Mouse (Mus musculus) hindbrain, embryonic 15.5 days (tissue): Measurements from ENCODE around the gene Slc12a1. TPM values are rescaled to one million over a fixed set of nuclear protein-coding genes. Genes with fewer than 3 reads are reported as not detected.

Experiments used
- ATAC-seq: fragments of 200-750 bp; cut with Nextera tagmentation; 2 replicates; pipeline ENCODE4 v1.8.0; 2017; ENCODE audit warnings: low read depth, moderate number of reproducible peaks, moderate TSS enrichment; ENCODE audit not compliant: low FRiP score
- H3K27ac ChIP-seq: fragments of 300-500 bp; sonication (generic); replicated peaks from 2 replicates; pipeline ENCODE4 v1.5.1; 2015; ENCODE audit warnings: mild to moderate bottlenecking, inconsistent platforms
- H3K27me3 ChIP-seq: fragments of 300-500 bp; sonication (generic); 2 replicates; pipeline ENCODE4 v1.6.1; 2015; ENCODE audit warnings: control low read depth, inconsistent platforms
- H3K36me3 ChIP-seq: fragments of 300-500 bp; sonication (generic); 2 replicates; pipeline ENCODE4 v1.6.1; 2015; ENCODE audit warnings: control low read depth, inconsistent platforms
- H3K4me1 ChIP-seq: fragments of 300-500 bp; sonication (generic); replicated peaks from 2 replicates; pipeline ENCODE4 v1.6.1; 2015; ENCODE audit warnings: control low read depth, inconsistent platforms
- H3K4me2 ChIP-seq: fragments of 300-500 bp; sonication (generic); 2 replicates; pipeline ENCODE4 v1.6.1; 2015; ENCODE audit warnings: moderate library complexity, mild to moderate bottlenecking, inconsistent platforms
- H3K4me3 ChIP-seq: fragments of 300-500 bp; sonication (generic); 2 replicates; pipeline ENCODE4 v1.5.1; 2015; ENCODE audit warnings: mild to moderate bottlenecking, inconsistent platforms
- H3K9ac ChIP-seq: fragments of 300-500 bp; sonication (generic); 2 replicates; pipeline ENCODE4 v1.6.1; 2015; ENCODE audit warnings: inconsistent platforms
- H3K9me3 ChIP-seq: fragments of 300-500 bp; sonication (generic); 2 replicates; pipeline ENCODE4 v1.6.1; 2016; ENCODE audit warnings: control low read depth, inconsistent platforms
- WGBS: fragments of 180-500 bp; shearing (Covaris S2); methylation state at CpG from one replicate; pipeline ENCODE4 v1.1.7; 2015; 5-methylcytosine and 5-hydroxymethylcytosine counted together
- polyA plus RNA-seq: library from polyadenylated mRNA; unstranded; fragments of >200 nt; fragmentation: Nextera tagmentation; extraction: Ambion mirVana; gene quantifications from 2 replicates; pipeline ENCODE4 v1.2.1, GENCODE M21; 2015

Slc12a1 gene
- polyA plus RNA-seq, 1 experiment from 2014 or later = 0.09 TPM

- H3K4me3 ChIP-seq = no peak overlapping the region
- no peaks in the 10 kb centered on the region for H3K36me3 ChIP-seq
- no peaks in the 10 kb centered on the region for H3K27me3 ChIP-seq
- no peak overlapping the region for H3K9ac ChIP-seq
- H3K27ac ChIP-seq = no peak overlapping the region
- 3% methylated on average over 3 of the region's 3 CpGs for WGBS
- no peaks in the 10 kb centered on the region for H3K4me1 ChIP-seq
- no peak overlapping the region for H3K4me2 ChIP-seq
- ATAC-seq = peak; percentile 63; the same call in 1 of the 2 replicates
- no peaks in the 10 kb centered on the region for H3K9me3 ChIP-seq
These were observed 62.3 kb downstream of the Slc12a1 start for GRCm38 (mm10) chr2:125214592-125214991.

DNA sequence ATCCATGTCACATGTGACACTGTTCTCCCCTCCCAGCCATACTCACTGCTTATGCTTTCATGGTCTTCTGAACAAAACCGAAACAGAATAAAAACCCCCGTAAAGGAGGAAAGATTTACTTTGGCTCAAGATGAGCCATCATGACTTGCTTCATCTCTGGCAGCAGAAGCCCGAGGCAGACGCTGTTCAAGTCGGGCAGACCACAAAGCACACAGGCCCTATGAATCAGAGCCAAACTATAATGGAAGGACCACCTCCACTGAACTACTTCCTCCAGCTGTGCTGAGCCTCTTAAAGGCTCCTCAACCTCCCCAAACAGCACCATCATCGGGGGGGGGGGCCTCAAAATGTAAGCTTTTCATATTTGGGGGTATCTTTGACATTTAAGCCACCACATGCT, 65.0 kb downstream of the Slc12a1 start:
- Histone ChIP-seq H3K27me3 (no peaks in the 10 kb centered on the region), H3K4me1 (no peaks in the 10 kb centered on the region), H3K9ac (no peak overlapping the region), H3K9me3 (no peaks in the 10 kb centered on the region), H3K36me3 (no peaks in the 10 kb centered on the region), H3K4me2 (no peak overlapping the region), H3K4me3 (no peak overlapping the region), H3K27ac (no peak overlapping the region)
- ATAC-seq = no peak
- WGBS = 75% methylated on average over 6 of the region's 6 CpGs

GRCm38 (mm10) chr2:125218566-125218965, 66.3 kb downstream of the Slc12a1 start:
- no peak for ATAC-seq
- 87% methylated on average over 1 of the region's 1 CpGs for whole genome bisulfite sequencing

GRCm38 (mm10) chr2:125219268-125219667, 67.0 kb downstream of the Slc12a1 start:
- no peak for ATAC-seq
- WGBS = 83% methylated on average over 3 of the region's 3 CpGs
- Histone ChIP-seq H3K9me3 (no peaks in the 10 kb centered on the region), H3K27ac (no peak overlapping the region), H3K4me3 (no peak overlapping the region), H3K9ac (no peak overlapping the region), H3K27me3 (no peaks in the 10 kb centered on the region), H3K36me3 (no peaks in the 10 kb centered on the region), H3K4me2 (no peak overlapping the region), H3K4me1 (no peaks in the 10 kb centered on the region)

More at GRCm38 (mm10) chr2:125218566-125218965, 66.3 kb downstream of the Slc12a1 start:
- no peak overlapping the region for H3K9ac ChIP-seq
- H3K27me3 ChIP-seq = no peaks in the 10 kb centered on the region
- H3K36me3 ChIP-seq = no peaks in the 10 kb centered on the region
- no peaks in the 10 kb centered on the region for H3K4me1 ChIP-seq
- no peak overlapping the region for H3K27ac ChIP-seq
- no peak overlapping the region for H3K4me3 ChIP-seq
- H3K9me3 ChIP-seq = no peaks in the 10 kb centered on the region
- no peak overlapping the region for H3K4me2 ChIP-seq

DNA sequence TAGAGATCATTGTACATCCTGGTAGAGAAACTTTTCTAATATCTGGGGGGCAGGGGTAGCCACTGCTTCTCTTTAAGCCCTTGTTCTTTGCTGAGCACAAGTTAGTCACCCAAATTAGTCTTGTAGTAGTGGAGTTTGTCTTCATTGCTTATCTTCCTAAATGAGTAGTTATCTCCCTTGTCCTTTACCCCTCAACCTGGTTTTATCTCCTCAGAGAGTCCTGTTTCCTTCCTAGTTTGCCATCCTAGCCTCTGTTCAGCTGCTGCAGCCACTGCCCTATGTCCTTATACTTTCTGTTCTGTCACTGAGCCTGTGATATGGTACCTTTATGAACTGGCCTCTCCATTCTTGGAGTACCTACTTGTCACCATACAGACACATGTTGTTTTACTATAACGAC, 69.4 kb downstream of the Slc12a1 start:
- Histone ChIP-seq H3K27ac (no peak overlapping the region), H3K36me3 (no peaks in the 10 kb centered on the region), H3K4me2 (no peak overlapping the region), H3K9ac (no peak overlapping the region), H3K4me3 (no peak overlapping the region), H3K9me3 (no peaks in the 10 kb centered on the region), H3K4me1 (no peaks in the 10 kb centered on the region), H3K27me3 (no peaks in the 10 kb centered on the region)
- ATAC-seq = no peak
- 89% methylated on average over 1 of the region's 1 CpGs for WGBS

- Histone ChIP-seq H3K4me1 (no peaks in the 10 kb centered on the region), H3K27ac (no peak overlapping the region), H3K27me3 (no peaks in the 10 kb centered on the region), H3K9me3 (no peaks in the 10 kb centered on the region), H3K9ac (no peak overlapping the region), H3K4me3 (no peak overlapping the region), H3K4me2 (no peak overlapping the region), H3K36me3 (no peaks in the 10 kb centered on the region)
- no peak for ATAC-seq
- 87% methylated on average over 11 of the region's 11 CpGs for WGBS
These were observed 76.4 kb downstream of the Slc12a1 start for GRCm38 (mm10) chr2:125228472-125229409.

DNA sequence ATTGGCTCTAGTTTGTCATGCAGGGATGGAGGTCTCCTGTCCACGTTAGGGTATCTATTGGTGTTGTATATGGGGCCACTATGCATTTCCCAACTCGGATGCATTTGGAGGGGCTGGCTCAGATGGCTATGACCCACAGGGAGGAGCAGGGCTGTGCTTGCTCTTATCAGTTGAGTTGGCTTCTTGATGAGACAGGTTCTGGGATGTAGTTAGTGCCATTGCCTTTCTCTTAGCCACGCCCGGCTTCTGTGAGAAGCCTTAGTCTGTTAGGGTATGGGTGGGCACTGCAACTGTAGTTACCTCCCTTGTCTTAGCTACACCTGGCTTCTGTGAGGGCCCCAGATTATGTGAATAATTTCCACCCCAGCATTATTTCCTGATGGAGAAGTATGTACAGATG, 79.9 kb downstream of the Slc12a1 start:
- no peak for ATAC-seq
- H3K9me3 ChIP-seq = no peaks in the 10 kb centered on the region
- no peaks in the 10 kb centered on the region for H3K36me3 ChIP-seq
- WGBS = 92% methylated on average over 4 of the region's 4 CpGs
- no peak overlapping the region for H3K27ac ChIP-seq
- H3K4me2 ChIP-seq = no peak overlapping the region
- H3K9ac ChIP-seq = no peak overlapping the region
- no peaks in the 10 kb centered on the region for H3K27me3 ChIP-seq
- no peak overlapping the region for H3K4me3 ChIP-seq
- no peaks in the 10 kb centered on the region for H3K4me1 ChIP-seq

- no peaks in the 10 kb centered on the region for H3K36me3 ChIP-seq
- H3K27ac ChIP-seq = no peak overlapping the region
- no peaks in the 10 kb centered on the region for H3K9me3 ChIP-seq
- no peak for ATAC-seq
- H3K27me3 ChIP-seq = no peaks in the 10 kb centered on the region
- no peaks in the 10 kb centered on the region for H3K4me1 ChIP-seq
- no peak overlapping the region for H3K4me2 ChIP-seq
- no peak overlapping the region for H3K9ac ChIP-seq
- 87% methylated on average over 2 of the region's 2 CpGs for WGBS
- no peak overlapping the region for H3K4me3 ChIP-seq
These were observed 81.2 kb downstream of the Slc12a1 start for GRCm38 (mm10) chr2:125233537-125233936.

DNA sequence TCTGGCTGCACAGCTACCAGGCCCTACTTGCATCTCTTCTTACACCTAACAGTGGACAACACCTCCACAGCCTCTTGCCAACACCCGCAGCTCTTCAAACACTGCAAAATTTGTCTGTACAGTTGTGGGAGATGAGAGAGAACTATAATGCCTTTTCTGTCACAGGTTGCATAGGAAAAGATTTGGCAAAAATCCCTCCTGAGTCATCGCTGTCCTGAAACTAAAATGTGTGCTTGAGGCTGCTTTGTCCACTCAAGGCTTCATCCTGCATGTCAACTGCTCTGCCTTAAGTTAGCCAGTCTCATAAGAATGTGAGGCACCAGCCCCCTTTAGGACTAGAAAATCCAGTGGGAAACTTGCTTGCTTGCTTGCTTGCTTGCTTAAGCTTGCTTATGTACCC, 81.7 kb downstream of the Slc12a1 start:
- no peaks in the 10 kb centered on the region for H3K4me1 ChIP-seq
- 92% methylated on average over 2 of the region's 2 CpGs for WGBS
- no peak overlapping the region for H3K4me2 ChIP-seq
- H3K9ac ChIP-seq = no peak overlapping the region
- no peaks in the 10 kb centered on the region for H3K27me3 ChIP-seq
- H3K27ac ChIP-seq = no peak overlapping the region
- no peak for ATAC-seq
- no peak overlapping the region for H3K4me3 ChIP-seq
- no peaks in the 10 kb centered on the region for H3K9me3 ChIP-seq
- H3K36me3 ChIP-seq = no peaks in the 10 kb centered on the region

DNA sequence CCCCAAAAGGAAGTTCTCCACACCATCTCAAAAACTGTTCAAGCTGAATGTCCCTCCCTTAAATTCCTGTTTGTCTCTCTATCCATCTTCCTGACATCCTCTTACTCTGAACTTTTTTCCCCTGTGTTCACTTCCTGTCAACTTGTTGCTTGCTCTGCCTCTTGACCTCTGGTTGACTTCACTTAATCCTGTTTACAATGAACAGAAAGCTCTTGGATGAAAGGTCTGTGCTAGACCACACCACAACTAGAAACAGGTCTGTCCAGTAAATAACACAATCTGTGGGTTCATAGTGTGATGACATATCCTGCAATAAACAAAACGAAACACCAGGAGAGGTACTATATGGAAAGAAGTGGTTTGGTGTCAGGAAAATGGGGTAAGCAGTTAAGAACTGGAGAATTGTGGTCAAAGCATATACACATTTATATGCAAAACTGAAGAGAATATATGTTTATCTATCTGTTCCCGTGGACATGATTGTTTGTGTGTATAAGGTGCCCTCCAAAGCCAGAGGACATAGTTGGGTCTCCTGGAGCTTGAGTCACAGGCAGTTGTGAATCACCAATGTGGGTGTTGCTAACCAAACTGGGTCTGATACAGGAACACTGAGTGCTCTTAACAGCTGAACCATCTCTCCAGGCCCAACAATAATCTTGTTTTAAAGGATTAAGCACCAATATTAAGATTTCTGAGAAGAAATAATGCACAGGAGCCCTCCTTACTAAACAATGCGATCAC, 93.4 kb downstream of the Slc12a1 start:
- WGBS = 95% methylated on average over 3 of the region's 3 CpGs
- ATAC-seq = no peak
- H3K4me3 ChIP-seq = no peak overlapping the region

DNA sequence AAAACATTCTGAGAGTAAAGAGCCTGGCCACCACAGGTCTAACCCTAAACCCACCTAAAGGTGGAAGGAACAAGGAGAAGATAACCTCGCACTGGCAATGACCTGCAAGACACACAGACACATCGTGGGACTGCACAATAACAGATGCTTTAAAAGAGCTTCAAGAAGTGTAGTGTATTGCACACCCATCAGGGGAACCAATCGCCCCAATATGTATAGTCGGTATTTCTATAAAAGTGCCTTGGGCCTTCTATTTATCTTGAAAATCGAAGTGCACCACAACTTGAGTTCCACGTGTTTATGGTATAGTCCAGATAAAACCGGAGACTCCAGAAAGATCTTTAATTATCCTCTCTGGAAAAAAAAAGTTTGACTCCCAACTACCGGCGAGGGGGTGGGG, 94.4 kb downstream of the Slc12a1 start:
- peak overlapping the region; percentile 63 for H3K4me3 ChIP-seq
- no peaks in the 10 kb centered on the region for H3K27me3 ChIP-seq
- peaks cover 18% of the 10 kb centered on the region for H3K4me1 ChIP-seq
- peak overlapping the region; percentile 74 for H3K9ac ChIP-seq
- 20% methylated on average over 9 of the region's 9 CpGs for WGBS
- peak overlapping the region; percentile 83 for H3K27ac ChIP-seq
- H3K4me2 ChIP-seq = peak overlapping the region; percentile 68
- no peak for ATAC-seq
- no peaks in the 10 kb centered on the region for H3K36me3 ChIP-seq
- no peaks in the 10 kb centered on the region for H3K9me3 ChIP-seq

More for the DNA sequence above, 93.4 kb downstream of the Slc12a1 start:
- Histone ChIP-seq H3K9me3 (no peaks in the 10 kb centered on the region), H3K9ac (no peak overlapping the region), H3K4me2 (no peak overlapping the region), H3K4me1 (peaks cover 18% of the 10 kb centered on the region), H3K27me3 (no peaks in the 10 kb centered on the region), H3K27ac (no peak overlapping the region), H3K36me3 (no peaks in the 10 kb centered on the region)
